Mouse (Mus musculus): ENCODE measurements around the gene Gnb1. TPM values are rescaled to one million over a fixed set of nuclear protein-coding genes. Genes with fewer than 3 reads are reported as not detected.

Gnb1 gene
- polyA plus RNA-seq, 2 experiments, result 92.8 to 98.7 TPM

DNA sequence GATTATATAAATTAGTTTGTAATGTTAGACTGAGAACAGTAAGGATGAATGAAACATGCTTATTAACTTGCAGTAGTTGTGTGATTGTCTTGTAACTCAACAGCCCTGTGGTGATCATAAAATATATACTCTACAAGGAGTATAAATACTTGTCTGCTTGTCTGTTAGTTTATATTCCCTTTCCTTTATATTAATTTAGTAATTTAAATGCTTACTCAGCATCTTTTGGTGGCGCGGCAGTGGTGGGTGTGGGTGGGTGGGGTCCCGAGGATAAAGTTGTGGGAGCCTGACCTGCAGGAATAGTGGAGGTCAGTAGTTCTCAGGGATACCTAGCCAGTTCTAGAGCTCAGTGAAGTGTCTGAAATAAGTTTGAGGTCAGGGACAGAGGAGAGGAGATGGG lies 6.8 kb downstream of the Gnb1 start:
- no peaks in the 10 kb centered on the region for H3K9me3 ChIP-seq (ENCODE audit: control insufficient read depth, low read length)
- H3K9ac ChIP-seq (replicated peaks), result no peak overlapping the region
- no peaks in the 10 kb centered on the region; the same call in 1 of the 2 replicates for H3K36me3 ChIP-seq (replicated peaks; ENCODE audit: control insufficient read depth, insufficient read depth, low read depth)
- no peak overlapping the region for H3K27ac ChIP-seq
- no peaks in the 10 kb centered on the region for H3K27me3 ChIP-seq (ENCODE audit: control insufficient read depth, insufficient read depth, low read length)
- DNase-seq (ENCODE audit: low read depth in 3 of 3, low spot score in 3 of 3) (no peak), ATAC-seq (ENCODE audit: insufficient read depth) (no peak)
- peaks cover 10 to 12% of the 10 kb centered on the region in 2 experiments; a peak in 3 of 4 replicates for H3K4me1 ChIP-seq (replicated peaks; ENCODE audit: control insufficient read depth in 2 of 2, insufficient read depth in 2 of 2, low read length in 1 of 2)
- H3K4me2 ChIP-seq (ENCODE audit: low read depth), result no peak overlapping the region
- H3K4me3 ChIP-seq (ENCODE audit: insufficient read depth in 1 of 2, low read depth in 2 of 2, low read length in 2 of 2), result no peak overlapping the region
- TF ChIP-seq EP300 (IDR thresholded peaks at IDR 0.05; ENCODE audit: low read depth), result no peak
- TF ChIP-seq CTCF (IDR thresholded peaks at IDR 0.05; ENCODE audit: low read depth), result no peak
- 57% methylated on average over 3 of the region's 3 CpGs for WGBS (ENCODE audit: insufficient replicate concordance)

DNA sequence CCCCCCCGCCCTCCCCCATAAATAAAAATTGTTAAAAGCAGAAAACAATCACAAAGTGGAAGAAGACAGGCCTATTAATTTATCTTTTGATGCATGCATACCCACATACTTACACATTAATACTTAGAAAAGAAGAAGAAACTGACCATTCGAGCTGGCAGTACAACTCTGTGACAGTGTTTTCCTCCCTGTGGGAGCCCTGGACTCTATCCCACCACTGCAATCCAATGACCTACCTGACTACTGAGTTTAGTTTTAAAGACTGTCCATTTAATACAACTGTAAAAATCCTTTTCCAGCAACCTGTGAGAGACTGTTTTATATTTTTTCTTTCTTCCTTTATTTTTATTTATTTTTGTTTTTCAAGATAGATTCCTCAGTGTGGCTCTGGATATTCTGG lies 10.0 kb downstream of the Gnb1 start:
- 59% methylated on average over 2 of the region's 2 CpGs for WGBS (ENCODE audit: insufficient replicate concordance)

DNA sequence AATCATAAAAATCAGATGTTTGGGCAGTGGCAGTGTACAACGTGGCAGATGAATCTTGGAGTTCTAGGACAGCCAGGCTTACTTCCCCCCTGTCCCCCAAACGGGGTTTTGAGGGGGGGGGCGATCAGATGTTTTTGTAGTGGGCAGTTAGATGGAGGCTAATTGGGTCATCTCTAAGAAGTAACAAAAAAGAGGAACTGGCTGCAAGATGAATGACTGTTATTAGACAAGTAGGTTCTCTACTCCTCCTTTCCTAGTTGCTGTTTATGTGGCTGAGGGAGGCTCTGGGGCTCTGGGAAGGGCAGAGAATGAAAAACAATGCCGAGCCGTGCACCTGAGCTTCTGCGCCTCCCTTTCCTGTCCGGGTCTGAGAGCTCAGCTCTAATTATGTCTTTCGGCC lies 13.9 kb downstream of the Gnb1 start:
- Histone ChIP-seq H3K4me3 (ENCODE audit: insufficient read depth in 1 of 2, low read depth in 2 of 2, low read length in 2 of 2) (no peak overlapping the region), H3K4me1 (replicated peaks; ENCODE audit: control insufficient read depth in 2 of 2, insufficient read depth in 2 of 2, low read length in 1 of 2) (peaks cover 4 to 10% of the 10 kb centered on the region in 2 experiments; a peak in 3 of 4 replicates), H3K9ac (replicated peaks) (no peak overlapping the region), H3K27me3 (ENCODE audit: control insufficient read depth, insufficient read depth, low read length) (no peaks in the 10 kb centered on the region), H3K9me3 (ENCODE audit: control insufficient read depth, low read length) (no peaks in the 10 kb centered on the region), H3K27ac (no peak overlapping the region), H3K4me2 (ENCODE audit: low read depth) (no peak overlapping the region), H3K36me3 (replicated peaks; ENCODE audit: control insufficient read depth, insufficient read depth, low read depth) (no peaks in the 10 kb centered on the region)
- 21% methylated on average over 8 of the region's 8 CpGs for whole genome bisulfite sequencing (ENCODE audit: insufficient replicate concordance)
- DNase-seq (ENCODE audit: low read depth in 3 of 3, low spot score in 3 of 3), result no peak
- no peak for TF ChIP-seq CTCF (IDR thresholded peaks at IDR 0.05; ENCODE audit: low read depth)
- ATAC-seq (ENCODE audit: insufficient read depth), result no peak

More for the DNA sequence above, 10.0 kb downstream of the Gnb1 start:
- DNase-seq (ENCODE audit: low read depth in 3 of 3, low spot score in 3 of 3) (no peak), ATAC-seq (ENCODE audit: insufficient read depth) (no peak)
- Histone ChIP-seq H3K27ac (no peak overlapping the region), H3K9ac (replicated peaks) (no peak overlapping the region), H3K36me3 (replicated peaks; ENCODE audit: control insufficient read depth, insufficient read depth, low read depth) (no peaks in the 10 kb centered on the region; the same call in 1 of the 2 replicates), H3K27me3 (ENCODE audit: control insufficient read depth, insufficient read depth, low read length) (no peaks in the 10 kb centered on the region), H3K4me2 (ENCODE audit: low read depth) (no peak overlapping the region), H3K4me1 (replicated peaks; ENCODE audit: control insufficient read depth in 2 of 2, insufficient read depth in 2 of 2, low read length in 1 of 2) (peaks cover 4 to 7% of the 10 kb centered on the region in 2 experiments), H3K4me3 (ENCODE audit: insufficient read depth in 1 of 2, low read depth in 2 of 2, low read length in 2 of 2) (no peak overlapping the region), H3K9me3 (ENCODE audit: control insufficient read depth, low read length) (no peaks in the 10 kb centered on the region)
- TF ChIP-seq CTCF (IDR thresholded peaks at IDR 0.05; ENCODE audit: low read depth) (no peak), EP300 (IDR thresholded peaks at IDR 0.05; ENCODE audit: low read depth) (no peak)

DNA sequence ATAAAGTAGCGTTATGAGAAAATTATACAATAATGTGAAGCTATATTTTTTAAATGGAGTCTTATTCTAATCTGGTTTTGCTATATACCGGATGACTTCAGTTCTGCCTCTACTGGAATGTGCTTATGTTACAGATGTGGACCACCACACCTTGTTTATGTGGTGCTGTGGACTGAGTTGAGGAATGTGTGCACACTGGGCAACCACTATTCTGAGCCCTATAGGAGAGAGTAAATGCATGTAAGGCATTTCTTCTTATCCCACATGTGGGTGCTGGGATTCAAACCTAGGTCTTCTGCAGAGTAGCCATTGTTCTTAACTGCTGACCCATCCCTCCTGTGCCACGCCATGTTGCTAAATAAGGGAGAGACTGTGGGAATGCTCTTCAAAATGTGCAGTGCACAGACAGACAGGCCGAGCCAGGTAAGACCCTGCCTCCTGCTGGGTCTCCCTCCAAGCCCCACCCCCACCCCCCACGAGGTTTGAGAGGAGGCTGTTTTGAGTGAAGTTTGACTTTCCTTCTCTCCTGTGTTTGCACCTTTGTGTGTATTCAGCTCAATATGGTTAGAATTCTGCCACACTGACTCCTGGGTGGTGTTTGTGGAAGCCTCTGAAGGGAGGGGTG lies 14.6 kb downstream of the Gnb1 start:
- WGBS (ENCODE audit: insufficient replicate concordance), result 74% methylated on average over 5 of the region's 5 CpGs
- Histone ChIP-seq H3K27me3 (ENCODE audit: control insufficient read depth, insufficient read depth, low read length) (no peaks in the 10 kb centered on the region), H3K4me3 (ENCODE audit: insufficient read depth in 1 of 2, low read depth in 2 of 2, low read length in 2 of 2) (no peak overlapping the region), H3K27ac (no peak overlapping the region), H3K36me3 (replicated peaks; ENCODE audit: control insufficient read depth, insufficient read depth, low read depth) (no peaks in the 10 kb centered on the region), H3K9ac (replicated peaks) (no peak overlapping the region), H3K4me2 (ENCODE audit: low read depth) (no peak overlapping the region), H3K9me3 (ENCODE audit: control insufficient read depth, low read length) (no peaks in the 10 kb centered on the region), H3K4me1 (replicated peaks; ENCODE audit: control insufficient read depth in 2 of 2, insufficient read depth in 2 of 2, low read length in 1 of 2) (peaks cover 4 to 10% of the 10 kb centered on the region in 2 experiments; a peak in 3 of 4 replicates)
- no peak for DNase-seq (ENCODE audit: low read depth in 3 of 3, low spot score in 3 of 3)
- no peak for TF ChIP-seq EP300 (IDR thresholded peaks at IDR 0.05; ENCODE audit: low read depth)
- no peak for TF ChIP-seq CTCF (IDR thresholded peaks at IDR 0.05; ENCODE audit: low read depth)
- ATAC-seq (ENCODE audit: insufficient read depth), result no peak

DNA sequence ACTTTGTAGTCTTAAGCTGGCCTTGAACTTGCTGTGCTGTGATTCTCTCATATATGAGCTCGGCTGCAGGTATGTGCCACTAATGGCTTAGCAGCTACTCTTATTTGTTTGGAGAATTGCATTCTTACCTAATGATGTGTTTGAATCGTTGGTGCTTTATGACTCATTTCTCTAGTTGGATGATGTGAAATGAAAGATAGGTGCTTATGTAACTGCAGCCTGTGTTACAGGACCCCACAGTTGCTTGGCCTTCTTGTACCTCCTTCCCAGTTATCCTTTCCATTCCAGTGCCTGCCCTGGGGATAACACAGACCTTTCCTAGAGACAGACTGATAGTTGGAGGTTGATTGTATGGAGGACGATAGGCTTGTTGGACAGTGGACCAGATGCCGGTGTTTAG lies 17.5 kb downstream of the Gnb1 start:
- Histone ChIP-seq H3K27me3 (ENCODE audit: control insufficient read depth, insufficient read depth, low read length) (no peaks in the 10 kb centered on the region), H3K4me1 (replicated peaks; ENCODE audit: control insufficient read depth in 2 of 2, insufficient read depth in 2 of 2, low read length in 1 of 2) (peaks cover 4 to 10% of the 10 kb centered on the region in 2 experiments; a peak in 3 of 4 replicates), H3K27ac (no peak overlapping the region), H3K4me3 (ENCODE audit: insufficient read depth in 1 of 2, low read depth in 2 of 2, low read length in 2 of 2) (no peak overlapping the region), H3K9me3 (ENCODE audit: control insufficient read depth, low read length) (no peaks in the 10 kb centered on the region), H3K4me2 (ENCODE audit: low read depth) (no peak overlapping the region), H3K36me3 (replicated peaks; ENCODE audit: control insufficient read depth, insufficient read depth, low read depth) (no peaks in the 10 kb centered on the region), H3K9ac (replicated peaks) (no peak overlapping the region)
- DNase-seq (ENCODE audit: low read depth in 3 of 3, low spot score in 3 of 3) (no peak), ATAC-seq (ENCODE audit: insufficient read depth) (no peak)
- WGBS (ENCODE audit: insufficient replicate concordance), result 79% methylated on average over 4 of the region's 4 CpGs
- TF ChIP-seq EP300 (IDR thresholded peaks at IDR 0.05; ENCODE audit: low read depth), result no peak
- TF ChIP-seq CTCF (IDR thresholded peaks at IDR 0.05; ENCODE audit: low read depth), result no peak

Data from liver, embryonic 14.5 days (tissue).